Mouse (Mus musculus) erythroblast, embryonic 14.5 days (primary cell): ENCODE data around the gene Tubgcp5.

Experiments used
- GATA1 ChIP-seq: IDR thresholded peaks from 2 replicates; pipeline ENCODE4 v1.6.1; 2012; ENCODE audit warnings: low read length, inconsistent platforms, mixed read lengths
- TAL1 ChIP-seq: IDR thresholded peaks from 3 replicates; pipeline ENCODE4 v1.6.1; 2012; ENCODE audit warnings: low read length, inconsistent platforms, mixed read lengths

- TF ChIP-seq GATA1: no peak
- TF ChIP-seq TAL1: no peak
Observed at GRCm38 (mm10) chr7:55865750-55866416, 71.9 kb downstream of the Tubgcp5 start.
